Mouse (Mus musculus): ENCODE measurements around the gene Ppm1j.

DNA sequence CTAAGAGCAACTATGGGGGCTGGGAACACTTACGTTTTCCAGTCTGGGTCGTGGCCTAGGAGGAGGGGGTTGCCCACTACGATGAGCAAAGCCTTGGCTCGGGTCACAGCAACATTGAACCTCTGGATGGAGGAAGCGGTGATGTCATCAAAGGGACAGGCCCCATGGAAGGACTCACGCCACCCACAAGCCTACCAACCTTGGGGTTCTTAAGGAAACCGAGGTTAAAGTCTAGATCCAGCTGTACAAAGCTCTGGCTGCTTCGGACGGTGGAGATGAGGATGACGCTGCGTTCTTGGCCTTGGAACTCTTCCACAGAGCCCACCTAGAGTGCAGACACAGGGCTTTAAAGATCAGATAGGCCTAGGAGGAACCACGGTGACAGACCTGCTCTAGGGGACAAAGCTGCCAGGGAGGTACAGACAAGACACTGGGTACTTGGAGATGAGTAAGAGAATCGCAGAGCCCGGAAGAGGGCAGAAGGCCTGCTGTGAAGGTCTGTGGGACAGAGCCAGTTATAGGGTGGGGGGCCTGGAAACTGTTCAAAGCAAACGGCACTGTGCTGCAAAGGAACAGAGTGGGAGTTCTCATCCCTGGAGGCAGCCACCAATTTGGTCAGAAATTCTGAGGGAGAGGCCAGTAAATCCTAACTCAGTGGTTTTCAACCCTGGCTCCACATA lies 14.9 kb downstream of the Ppm1j start:
- TF ChIP-seq GATA1 (IDR thresholded peaks at IDR 0.05; ENCODE audit: borderline replicate concordance, low read length) (no peak), FLI1 (IDR thresholded peaks at IDR 0.05; ENCODE audit: low read length) (no peak)

All from megakaryocyte, embryonic 14.5 days (primary cell).